9 mouse cellular contexts compared by ENCODE assay signal in the genomic region with DNA sequence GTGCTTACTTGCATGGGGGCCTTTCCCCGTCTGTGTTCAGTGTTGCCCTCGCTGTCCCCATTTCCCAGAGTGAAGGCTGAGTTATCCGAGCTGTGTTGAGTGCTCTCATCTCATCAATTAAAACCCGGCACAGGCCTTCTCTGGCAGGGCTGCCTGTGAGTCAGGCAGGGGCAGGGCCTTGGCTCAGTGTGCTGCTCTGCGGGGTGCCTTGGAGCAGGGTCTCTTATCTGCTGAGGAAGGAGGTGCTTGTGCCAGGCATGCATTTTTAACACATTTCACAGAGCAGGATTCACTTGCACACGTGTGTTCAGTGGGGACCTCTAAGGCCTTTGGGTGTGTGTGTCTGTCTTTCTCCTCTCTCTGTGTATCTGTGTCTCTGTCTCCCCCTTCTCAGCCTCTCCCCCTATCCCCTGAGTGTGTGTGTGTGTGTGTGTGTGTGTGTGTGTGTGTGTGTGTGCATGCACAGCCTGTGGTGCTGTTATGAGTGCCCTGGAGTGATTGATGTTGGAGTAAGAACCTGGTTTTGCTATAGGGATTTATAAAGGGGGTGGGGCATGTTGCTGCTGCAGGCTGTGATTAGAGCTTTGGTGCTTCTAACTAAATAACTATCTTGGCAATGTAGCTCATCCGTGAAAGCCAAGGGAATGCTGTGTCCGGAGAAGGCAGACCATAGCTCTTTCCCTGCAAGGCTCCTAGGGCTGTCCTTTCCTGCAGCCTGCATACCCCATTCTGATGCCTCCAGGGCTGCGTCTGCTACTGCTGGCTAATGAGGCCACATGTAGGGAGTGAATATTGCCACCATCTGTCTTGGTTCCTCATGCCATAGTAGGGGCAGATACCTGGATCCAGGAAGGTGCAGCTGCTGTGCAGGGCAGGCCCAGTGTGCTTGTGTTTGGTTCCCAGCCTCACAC.
DNase-seq lines count a peak whose midpoint lies in the region; ATAC-seq lines count a peak whose summit lies in the region.
"Had no signal": no experiment of that assay in that cellular context is flagged by ENCODE, and none has a peak within 500 bp of the region (broad histone marks: within the 10 kb centered on the region; RNA-seq: fewer than 3 reads in every experiment).

No protein-coding gene starts in this region.

- no peaks in the 10 kb centered on the region for H3K9me3 ChIP-seq in forebrain, embryonic 11.5 days (ENCODE audit: control insufficient read depth, low read length)
- no peaks in the 10 kb centered on the region for H3K9me3 ChIP-seq in midbrain, embryonic 11.5 days (ENCODE audit: control insufficient read depth, low read length)

- peak; percentile 62; the same call in 1 of the 2 replicates for ATAC-seq in cerebellum, adult (ENCODE audit: insufficient number of reproducible peaks, low FRiP score, low TSS enrichment)
- peak; percentile 42 for ATAC-seq in forebrain, embryonic 11.5 days (replicated peaks; ENCODE audit: low FRiP score)
- ATAC-seq in midbrain, embryonic 11.5 days (ENCODE audit: low FRiP score), result no peak

- no peak overlapping the region for H3K4me3 ChIP-seq in forebrain, embryonic 11.5 days (ENCODE audit: low read depth, low read length)
- H3K4me3 ChIP-seq in midbrain, embryonic 11.5 days (ENCODE audit: low read depth, low read length), result no peak overlapping the region

- H3K36me3 ChIP-seq in forebrain, embryonic 11.5 days (ENCODE audit: control insufficient read depth, insufficient read depth, low read length), result no peaks in the 10 kb centered on the region
- H3K36me3 ChIP-seq in midbrain, embryonic 11.5 days (ENCODE audit: control insufficient read depth, insufficient read depth, low read length), result no peaks in the 10 kb centered on the region

- WGBS in forebrain, embryonic 11.5 days, result 17% methylated on average over 9 of the region's 9 CpGs
- 34% methylated on average over 9 of the region's 9 CpGs for WGBS in midbrain, embryonic 11.5 days

- peaks cover 29% of the 10 kb centered on the region for H3K4me1 ChIP-seq in forebrain, embryonic 11.5 days (replicated peaks; ENCODE audit: control insufficient read depth, insufficient read depth, low read length)
- peaks cover 33% of the 10 kb centered on the region for H3K4me1 ChIP-seq in midbrain, embryonic 11.5 days (ENCODE audit: control insufficient read depth, insufficient read depth, low read length)

- no peaks in the 10 kb centered on the region for H3K27me3 ChIP-seq in forebrain, embryonic 11.5 days (ENCODE audit: control insufficient read depth, insufficient read depth, low read length)
- H3K27me3 ChIP-seq in midbrain, embryonic 11.5 days (ENCODE audit: control insufficient read depth, insufficient read depth, low read length), result no peaks in the 10 kb centered on the region

- H3K9ac ChIP-seq in forebrain, embryonic 11.5 days (ENCODE audit: low read length), result no peak overlapping the region; the same call in 1 of the 2 replicates
- H3K9ac ChIP-seq in midbrain, embryonic 11.5 days (ENCODE audit: low read length), result peak overlapping the region; percentile 18; the same call in 1 of the 2 replicates

- H3K4me2 ChIP-seq in forebrain, embryonic 11.5 days (ENCODE audit: low read depth, low read length, severe bottlenecking), result no peak overlapping the region
- no peak overlapping the region for H3K4me2 ChIP-seq in midbrain, embryonic 11.5 days

- H3K27ac ChIP-seq in forebrain, embryonic 11.5 days (ENCODE audit: low read depth, low read length), result 0 out of 2 replicates have a peak overlapping the region, but pooled peaks have one; percentile 32
- H3K27ac ChIP-seq in midbrain, embryonic 11.5 days (ENCODE audit: low read depth, low read length), result peak overlapping the region; percentile 3; the same call in 1 of the 2 replicates

- no peak for DNase-seq in cerebellum, adult 11 months
- DNase-seq in NIH3T3 (ENCODE audit: low read depth), result peak; percentile 92
- no peak for DNase-seq in forebrain, embryonic 11.5 days (ENCODE audit: low spot score)
- no peak for DNase-seq in midbrain, embryonic 11.5 days (ENCODE audit: low spot score, missing footprints)
- DNase-seq in layer of hippocampus, adult 8-10 months (ENCODE audit: low spot score in 2 of 2), result no peak
- DNase-seq in left cerebral cortex, adult 8-10 months (ENCODE audit: low spot score in 2 of 2), result no peak
- DNase-seq in layer of hippocampus, postnatal 25 days (ENCODE audit: extremely low spot score in 1 of 2, low spot score in 1 of 2), result no peak
- DNase-seq: B cell, adult 2 months had no signal
